Mouse (Mus musculus): ENCODE measurements around the gene Fgd6.

The Fgd6 gene

DNA sequence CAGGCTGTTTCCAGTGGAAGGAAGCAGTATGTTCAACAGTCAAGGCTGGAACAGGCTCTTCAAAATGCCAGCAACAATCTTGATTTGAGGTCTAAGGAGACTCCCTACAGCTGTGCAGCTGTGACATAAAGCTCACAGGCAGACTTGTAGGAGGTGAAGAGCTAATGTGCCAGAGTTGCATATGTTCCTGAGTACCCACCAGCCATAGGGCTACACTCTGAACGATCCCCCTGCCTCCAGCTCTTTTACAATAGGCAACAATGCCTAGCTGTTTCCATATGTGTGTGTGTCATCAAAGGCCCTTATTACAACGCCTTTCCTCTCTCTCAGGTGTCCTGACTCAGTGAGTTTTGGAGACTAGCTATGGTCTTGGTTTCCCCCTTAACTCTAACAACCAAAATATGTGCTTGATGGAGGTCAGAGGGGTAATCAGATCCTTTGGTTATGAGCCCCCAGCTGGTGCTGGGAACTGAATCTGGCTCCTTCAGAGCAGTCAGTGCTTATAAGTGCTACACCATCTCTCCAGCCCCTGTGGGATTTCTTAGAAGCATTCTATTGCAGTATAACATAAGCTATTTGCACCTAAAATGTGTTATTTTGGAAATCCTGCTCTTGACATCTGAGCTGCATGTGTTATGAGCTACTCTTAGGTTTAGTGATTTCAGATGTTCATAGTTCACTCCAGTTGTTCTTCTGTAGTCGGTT is 104.6 kb downstream of the Fgd6 start:
- no peak for DNase-seq

DNA sequence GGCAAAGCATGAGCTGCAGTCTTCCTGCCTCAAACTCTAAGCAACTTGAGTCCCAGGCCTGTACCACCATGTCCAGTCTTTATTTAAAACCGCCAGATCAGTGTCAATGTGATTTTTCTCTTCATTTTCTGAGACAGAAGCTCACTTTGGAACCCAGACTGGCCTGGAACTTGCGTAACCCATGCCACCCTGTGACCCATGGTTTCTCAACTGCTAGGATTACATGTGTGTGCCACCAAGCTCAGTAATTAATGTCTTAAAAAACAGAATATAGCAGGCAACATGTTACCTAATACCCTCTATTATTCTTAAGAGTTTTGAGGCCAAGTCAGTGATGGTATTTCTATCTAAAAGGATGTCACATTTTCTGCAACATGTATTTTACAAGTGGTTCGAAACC is 106.6 kb downstream of the Fgd6 start:
- DNase-seq: no peak

DNA sequence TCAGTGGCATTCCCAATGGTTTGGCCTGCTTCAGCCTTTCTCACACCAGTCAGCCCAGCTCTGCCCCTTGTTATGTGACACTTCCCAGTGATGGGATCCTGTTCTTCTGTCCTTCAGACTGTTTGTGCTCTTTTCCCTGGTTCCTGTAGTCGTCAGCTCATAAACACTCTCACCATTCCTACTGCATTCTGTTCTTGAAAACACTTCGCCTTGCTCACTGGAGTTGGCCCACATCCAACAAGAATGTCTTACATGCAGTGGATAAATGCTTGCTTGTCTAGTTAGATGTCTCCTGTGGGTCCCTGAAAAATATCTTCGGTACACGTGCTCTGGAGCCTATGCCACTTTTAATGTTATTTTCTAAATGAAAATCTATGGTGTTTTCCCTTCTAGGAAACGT is 108.8 kb downstream of the Fgd6 start:
- DNase-seq: no peak

DNA sequence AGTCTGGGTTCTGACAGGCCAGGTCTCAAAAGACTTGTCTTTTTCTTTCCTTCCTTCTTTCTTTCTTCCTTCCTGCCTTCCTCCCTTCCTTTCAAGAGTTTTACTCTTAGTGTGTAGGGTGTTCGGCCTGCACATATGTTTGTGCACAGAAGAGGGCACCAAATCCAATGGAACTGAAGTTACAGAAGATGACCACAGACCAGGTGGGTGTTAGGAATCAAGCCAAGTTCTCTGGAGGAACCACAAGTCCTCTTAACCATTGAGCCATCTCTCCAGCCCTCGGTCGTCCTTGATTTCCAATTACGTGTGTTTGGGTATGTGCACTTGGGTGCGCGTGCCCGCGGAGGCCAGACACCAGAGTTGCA is 111.6 kb downstream of the Fgd6 start:
- no peak for DNase-seq

DNA sequence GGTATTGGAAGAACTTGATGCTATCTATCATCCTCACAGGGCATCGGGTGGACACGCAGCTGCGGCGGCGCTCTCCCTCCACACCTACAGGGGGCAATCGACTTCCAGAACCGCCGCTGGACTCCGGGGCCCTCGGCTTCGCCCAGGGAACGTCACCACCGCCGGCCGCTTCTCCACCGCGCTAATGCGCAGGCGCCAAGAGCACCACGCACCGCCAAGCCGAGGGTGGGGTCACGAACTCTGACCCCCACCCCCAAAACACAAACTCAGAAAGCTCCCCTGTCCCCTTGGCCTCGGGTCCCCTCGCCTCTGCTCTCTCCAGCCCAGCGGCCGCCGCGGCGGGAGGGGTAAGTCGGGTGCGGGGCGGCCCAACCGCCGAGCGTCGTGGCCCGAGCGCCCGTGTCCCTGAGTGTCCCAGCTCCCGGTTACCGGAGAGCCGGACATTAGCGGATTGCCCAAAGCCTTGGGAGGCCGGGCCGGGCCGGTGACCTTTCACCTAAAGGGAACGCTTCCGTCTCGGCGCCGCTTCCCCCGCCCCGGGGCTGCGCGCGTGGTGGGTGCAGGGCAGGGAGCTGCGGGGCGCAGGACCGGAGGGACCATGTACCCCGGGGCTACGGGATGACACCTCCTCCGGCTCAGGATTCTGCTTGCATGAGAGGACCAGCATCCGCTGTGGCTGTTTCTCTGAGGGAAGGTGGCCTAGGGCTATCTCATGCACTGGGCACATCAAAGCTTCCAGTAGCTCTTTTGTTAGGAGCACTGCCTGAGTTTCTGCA is 112.1 kb downstream of the Fgd6 start, which contains the start of gene Nr2c1:
TSS of gene Nr2c1 (plus strand) at position 268 of the 776 bp plus-strand sequence.
- peak; percentile 99 for DNase-seq

DNA sequence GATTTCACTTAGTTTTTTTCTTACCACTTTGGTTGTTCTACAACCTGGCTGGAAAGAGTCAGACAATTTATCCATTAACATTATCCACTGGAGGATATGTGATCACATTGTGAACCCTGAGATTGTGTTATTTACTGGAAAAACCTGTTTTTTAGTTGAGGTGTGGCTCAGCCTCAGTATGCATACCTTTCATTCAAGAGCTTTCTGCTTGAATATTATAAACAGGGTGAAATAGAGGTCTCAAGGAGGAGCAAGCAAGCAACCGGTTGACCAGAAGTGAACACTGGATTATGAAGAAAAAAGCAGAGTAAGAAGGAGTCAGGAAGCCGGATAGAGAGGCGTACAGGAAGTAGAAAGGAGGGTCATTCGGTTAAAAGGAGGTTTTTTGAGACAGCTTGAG is 115.7 kb downstream of the Fgd6 start:
- no peak for DNase-seq

DNA sequence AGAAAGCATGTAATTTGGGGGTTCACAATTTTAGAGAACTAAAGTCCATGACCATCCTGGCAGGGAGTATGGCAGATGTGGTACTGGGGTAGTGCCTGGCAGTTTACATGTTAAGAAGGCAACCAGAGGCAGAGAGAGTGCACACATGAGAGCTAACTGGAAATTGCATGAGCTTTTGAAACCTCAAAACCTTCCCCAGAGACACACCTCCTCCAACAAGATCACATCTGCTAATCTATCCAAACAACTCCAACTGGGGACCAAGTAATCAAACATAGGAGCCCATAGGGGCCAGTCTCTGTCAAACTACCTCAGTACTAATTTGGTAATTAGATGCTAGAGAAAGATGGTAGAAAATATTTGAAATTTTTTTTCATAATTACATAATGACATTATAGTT is 118.0 kb downstream of the Fgd6 start:
- DNase-seq: peak; percentile 40

DNA sequence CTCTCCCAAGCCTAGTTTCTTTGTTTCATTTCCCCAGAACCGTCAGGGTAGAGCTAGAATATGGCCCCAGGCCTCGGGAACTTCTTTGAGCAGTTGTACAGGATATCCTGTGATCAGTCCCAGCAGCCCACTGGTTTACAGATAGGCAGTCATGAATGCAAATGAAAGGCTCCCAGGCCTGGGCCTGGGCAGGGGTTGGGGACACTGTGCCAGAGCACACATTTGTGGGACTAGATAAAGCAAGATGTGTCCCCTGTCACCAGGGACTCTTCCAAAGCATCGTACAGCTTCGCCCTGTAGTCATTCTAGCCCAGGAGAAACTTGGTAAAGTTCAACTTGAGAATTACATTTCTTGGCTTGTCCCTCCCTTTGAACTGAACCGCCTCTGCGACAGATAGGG is 123.2 kb downstream of the Fgd6 start:
- DNase-seq: peak; percentile 55

DNA sequence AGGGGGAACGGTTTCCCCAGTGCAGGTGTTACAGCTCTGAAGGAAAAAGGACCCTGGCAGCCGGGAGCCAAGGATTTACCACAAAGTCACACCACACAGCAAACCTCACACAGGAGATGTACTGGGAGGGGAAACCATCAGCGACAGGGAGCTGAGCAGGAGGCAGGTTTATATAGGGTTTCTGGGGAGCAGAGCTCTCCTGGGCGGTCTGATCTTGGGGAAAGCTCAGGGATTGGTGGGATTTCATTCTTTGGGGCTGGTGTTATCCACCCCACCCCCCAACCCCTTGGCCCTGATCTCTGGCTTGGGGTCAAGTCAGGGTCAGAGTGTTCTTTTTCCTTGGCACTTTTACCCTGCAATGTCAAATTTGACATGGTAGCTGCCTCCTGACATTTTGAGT is 123.6 kb downstream of the Fgd6 start:
- peak; percentile 76 for DNase-seq

DNA sequence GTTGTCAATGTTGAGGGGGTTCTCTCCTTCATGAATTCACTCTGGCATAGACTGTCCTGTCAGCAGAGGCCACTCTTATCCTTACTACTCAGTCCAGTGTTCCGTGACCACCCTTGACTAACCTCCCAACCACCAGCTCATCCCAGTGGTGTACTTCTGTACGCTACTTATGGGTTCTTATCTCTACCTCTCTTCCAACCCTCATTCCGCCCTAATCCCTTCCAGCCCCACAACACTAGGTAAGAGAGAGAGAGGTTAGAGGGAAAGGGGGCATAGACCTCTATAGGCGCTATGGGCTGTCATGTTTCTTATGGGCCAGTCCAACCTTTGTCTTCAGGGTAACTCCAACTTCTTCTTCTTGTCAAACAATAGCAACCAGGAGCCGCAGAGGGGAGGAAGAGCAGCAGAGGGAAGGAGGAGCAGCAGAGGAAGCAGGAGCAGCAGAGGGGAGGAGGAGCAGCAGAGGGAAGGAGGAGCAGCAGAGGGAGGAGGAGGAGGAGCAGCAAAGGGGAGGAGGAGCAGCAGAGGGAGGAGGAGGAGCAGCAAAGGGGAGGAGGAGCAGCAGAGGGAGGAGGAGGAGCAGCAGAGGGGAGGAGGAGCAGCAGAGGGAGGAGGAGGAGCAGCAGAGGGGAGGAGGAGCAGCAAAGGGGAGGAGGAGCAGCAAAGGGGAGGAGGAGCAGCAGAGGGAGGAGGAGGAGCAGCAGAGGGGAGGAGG is 125.4 kb downstream of the Fgd6 start:
- DNase-seq: peak; percentile 68

DNA sequence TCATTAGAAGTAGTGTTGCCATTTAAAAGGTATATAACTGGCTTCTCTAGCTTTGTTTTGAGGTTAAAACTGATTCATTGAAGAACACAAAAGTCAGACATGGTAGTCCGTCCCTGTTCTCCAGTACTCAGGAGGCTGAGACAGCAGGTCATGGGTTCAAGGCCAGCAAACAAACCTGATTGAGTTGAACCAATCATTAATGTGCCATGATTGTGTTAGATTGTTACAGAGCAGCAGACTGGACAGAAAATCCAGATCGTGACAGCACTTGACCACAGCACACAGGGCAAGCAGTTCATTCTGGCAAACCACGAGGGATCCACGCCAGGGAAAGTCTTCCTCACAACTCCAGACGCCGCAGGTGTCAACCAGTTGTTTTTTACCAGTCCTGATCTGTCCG is 126.2 kb downstream of the Fgd6 start:
- no peak for DNase-seq

DNA sequence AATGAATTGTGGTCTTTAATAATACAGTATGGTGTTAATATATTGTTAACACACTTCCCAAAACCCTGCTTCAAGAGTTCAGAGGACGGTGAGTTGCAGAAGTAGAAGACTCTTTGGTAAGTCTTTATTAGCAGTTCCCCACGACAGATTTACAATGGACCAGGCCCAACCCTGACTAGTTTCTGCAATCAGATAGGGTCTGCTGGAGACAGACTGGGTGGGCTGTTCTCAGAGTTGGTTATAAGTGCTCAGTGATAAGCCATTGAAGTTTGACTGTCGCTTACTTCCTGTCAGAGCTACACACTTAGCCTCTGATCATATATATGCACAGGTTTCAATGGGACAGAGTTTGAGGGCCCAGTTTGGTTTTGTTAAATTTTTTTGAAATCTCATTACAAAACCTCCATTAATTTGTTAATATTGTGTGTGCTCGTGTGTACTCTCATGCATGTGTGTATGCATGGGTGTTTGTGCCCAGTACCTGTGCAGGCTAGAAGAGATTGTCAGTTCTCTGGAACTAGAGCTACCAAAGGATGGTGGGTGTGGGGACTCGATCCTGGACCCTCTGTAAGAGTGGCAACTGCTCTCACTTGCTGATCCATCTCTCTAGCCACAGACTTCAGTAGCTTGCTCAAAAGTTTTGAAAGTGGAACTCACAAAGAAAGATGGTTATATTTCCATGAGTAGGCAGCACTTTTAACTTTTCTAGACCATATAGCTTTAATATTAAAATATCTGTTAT is 128.5 kb downstream of the Fgd6 start:
- peak; percentile 63 for DNase-seq

DNA sequence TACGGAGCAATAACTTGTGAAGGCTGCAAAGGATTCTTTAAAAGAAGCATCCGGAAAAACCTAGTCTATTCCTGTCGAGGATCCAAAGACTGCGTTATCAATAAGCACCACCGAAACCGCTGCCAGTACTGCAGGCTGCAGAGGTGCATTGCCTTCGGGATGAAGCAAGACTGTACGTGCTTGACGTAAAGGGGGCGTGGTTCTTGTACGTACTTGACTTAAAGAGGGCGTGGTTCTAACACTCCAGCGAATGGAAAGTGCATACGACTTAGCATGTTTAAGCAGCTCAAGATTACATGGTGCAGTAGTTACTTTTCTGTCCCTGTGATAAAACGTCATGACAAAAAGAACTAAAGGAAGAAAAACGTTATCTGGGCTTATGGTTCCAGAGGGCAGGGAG is 129.6 kb downstream of the Fgd6 start:
- peak; percentile 81 for DNase-seq

DNA sequence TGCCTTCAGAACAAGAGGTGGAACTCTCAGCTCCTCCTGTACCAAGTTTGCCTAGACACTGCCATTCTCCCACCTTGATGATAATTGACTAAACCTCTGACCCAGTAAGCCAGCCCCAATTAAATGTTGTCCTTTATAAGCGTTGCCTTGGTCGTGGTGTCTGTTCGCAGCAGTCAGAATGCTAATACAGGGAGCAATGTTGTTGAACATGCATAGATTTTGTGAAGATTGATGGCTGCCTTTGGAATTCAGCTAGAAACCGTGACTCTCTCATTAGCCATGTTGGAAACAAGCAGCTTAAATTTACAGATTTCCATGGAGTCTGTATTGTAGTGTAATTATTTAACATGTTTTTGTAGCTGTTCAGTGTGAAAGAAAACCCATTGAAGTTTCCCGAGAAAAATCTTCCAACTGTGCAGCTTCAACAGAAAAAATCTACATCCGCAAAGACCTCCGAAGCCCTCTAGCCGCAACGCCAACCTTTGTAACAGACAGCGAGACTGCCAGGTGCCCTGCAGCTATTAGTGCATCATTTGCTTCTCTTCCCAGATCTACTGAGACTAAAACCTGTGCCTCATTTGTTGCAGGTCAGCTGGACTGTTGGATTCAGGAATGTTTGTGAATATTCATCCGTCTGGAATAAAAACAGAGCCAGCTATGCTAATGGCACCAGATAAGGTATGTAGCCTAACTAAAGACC is 131.4 kb downstream of the Fgd6 start:
- peak; percentile 52 for DNase-seq

DNA sequence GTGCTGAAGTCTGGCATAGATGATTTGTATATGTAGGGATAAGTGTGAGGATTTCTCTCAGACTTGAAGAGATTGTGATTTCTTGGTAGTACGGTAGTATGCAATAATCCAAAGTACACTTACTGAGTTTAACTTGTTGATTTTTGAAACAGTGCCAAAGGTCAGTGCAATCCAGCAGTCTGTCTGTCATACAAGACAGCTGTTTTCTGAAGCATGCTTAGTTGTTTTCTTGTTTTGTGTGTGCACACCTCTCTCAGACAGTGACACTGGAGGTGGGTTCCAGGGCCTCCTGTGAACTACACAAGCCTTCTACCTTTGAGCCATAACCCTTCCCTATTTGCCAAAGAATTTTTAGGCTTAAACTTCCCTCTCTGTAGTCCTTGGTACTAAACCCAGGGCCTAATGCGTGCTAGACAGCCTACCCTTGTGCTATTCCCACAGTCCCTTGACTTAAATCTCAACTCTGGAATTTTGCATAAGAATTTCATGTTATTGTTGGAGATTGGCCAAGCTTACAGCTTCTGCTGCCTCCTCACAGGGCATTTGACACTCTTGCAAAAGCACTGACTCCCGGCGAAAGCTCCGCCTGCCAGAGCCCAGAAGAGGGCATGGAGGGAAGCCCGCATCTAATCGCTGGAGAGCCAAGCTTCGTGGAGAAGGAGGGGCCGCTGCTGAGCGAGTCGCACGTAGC is 135.8 kb downstream of the Fgd6 start:
- DNase-seq: peak; percentile 71

DNA sequence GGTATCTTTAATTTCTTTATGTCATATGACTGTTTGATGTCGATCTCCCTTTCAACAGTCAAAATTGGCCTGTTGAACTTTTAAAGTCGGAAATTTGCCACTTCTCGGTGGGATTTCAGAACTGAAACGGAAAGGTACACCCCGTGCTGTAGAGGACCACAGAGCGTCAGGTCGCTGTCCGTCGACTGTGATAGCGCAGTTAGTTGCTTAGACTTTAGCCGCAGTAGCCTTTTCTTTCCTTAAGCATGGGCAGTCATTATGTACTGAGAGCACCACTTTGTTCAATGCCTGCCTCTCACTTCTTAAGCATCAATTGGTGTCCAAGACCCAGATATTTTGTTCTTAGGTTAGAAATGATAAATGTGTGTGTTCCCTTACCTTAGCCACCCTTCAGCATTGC is 136.3 kb downstream of the Fgd6 start:
- DNase-seq: no peak

DNA sequence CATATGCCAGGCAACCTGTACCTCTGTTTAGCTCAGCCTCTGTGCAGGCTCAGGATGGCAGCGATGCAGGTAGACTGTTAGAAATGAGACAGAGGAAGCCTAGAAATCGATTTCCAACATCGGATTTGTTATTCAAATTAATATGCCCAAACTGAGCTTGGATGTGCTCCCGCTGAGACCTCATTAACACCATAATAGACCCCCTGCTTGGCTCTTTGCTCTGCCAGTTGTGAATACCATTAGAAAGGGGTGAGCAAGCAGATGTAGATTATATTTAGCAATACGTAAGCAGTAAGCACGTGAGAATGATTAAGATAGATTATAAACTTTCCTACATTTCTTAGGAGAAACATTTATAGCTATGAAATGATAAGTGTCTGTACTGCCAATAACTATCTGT is 136.9 kb downstream of the Fgd6 start:
- DNase-seq: peak; percentile 5

DNA sequence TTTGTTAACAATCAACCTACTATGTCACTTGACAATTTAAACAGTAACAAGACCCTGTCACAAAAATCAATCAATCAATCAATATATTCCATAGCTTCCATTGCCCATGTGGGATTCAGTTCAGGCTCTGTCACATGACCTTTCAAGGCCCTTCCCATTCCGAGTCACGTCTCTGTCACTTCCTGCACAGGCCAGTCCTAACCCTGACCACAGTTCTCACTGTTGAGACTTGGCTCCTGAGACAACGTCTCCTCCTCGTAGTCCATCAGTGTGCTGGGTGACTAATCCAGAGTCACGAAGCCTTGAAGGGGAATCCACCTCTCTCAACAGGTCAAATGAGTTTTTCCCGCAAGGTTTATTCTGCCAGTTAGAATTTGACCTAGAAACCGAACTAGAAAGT is 138.9 kb downstream of the Fgd6 start:
- DNase-seq: peak; percentile 58

DNA sequence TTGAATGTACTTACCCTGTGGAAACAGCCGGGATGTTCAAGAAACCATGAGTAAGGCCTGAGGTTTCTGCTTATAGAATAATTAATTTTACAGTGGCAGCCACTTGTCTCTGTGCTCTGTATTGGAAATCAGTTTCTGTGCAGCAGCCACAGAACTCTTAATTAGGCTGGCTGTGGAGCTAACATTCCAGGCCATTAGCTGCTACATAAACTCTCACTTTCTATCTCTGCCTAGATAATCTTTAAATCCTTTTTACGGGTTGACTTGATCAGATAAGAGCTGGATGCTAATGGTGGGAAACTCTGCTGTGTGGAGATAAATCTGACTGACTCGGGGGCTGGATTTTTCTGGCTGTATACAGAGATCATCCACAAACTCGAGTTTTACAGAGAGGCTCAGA is 147.4 kb downstream of the Fgd6 start:
- no peak for DNase-seq
